Mouse (Mus musculus) CH12.LX (cell line): ENCODE data around the gene Abhd14b.

Experiments used
- CTCF ChIP-seq, 2 experiments: IDR thresholded peaks in 1 of 2; conservative IDR thresholded peaks in 1 of 2; 2 replicates each; pipeline ENCODE4 v1.5.1; 2011 to 2012; ENCODE audit warnings: low read depth in 2 of 2, low read length in 2 of 2, improper control_type of control experiment in 1 of 2, inconsistent platforms in 1 of 2, mild to moderate bottlenecking in 1 of 2, moderate library complexity in 1 of 2
- PAX5 ChIP-seq: IDR thresholded peaks from 2 replicates; pipeline ENCODE4 v1.6.1; 2012; ENCODE audit warnings: low read length, inconsistent platforms, mixed read lengths
- POLR2A ChIP-seq: IDR thresholded peaks from 2 replicates; pipeline ENCODE4 v1.6.1; 2011; ENCODE audit warnings: low read depth, mild to moderate bottlenecking, improper control_type of control experiment, low read length

- no peak for TF ChIP-seq PAX5
- TF ChIP-seq CTCF (conservative IDR thresholded peaks at IDR 0.05 in 1 of 2, IDR thresholded peaks at IDR 0.05 in 1 of 2; ENCODE audit: low read depth in 2 of 2, low read length in 2 of 2), result no peak
- TF ChIP-seq POLR2A, result no peak
Measured at GRCm38 (mm10) chr9:106449947-106450346, 2.7 kb downstream of the Abhd14b start.
